8 mouse cellular contexts compared by ENCODE assay signal in genomic region chr9:103761647-103762084, GRCm38 (mm10). TPM values are rescaled to one million over a fixed set of nuclear protein-coding genes. Genes with fewer than 3 reads are reported as not detected.
DNase-seq lines count a peak whose midpoint lies in the region; ATAC-seq lines count a peak whose summit lies in the region.

TSS of gene Tmem108 (minus strand) at chr9:103761837.

- no peak within 1 kb of the TSS for H3K27ac ChIP-seq in intestine, embryonic 16.5 days (ENCODE audit: low read length)

- peak within 1 kb of the TSS; percentile 70 for H3K9ac ChIP-seq in intestine, embryonic 16.5 days (ENCODE audit: low read depth, low read length)

- ATAC-seq in intestine, embryonic 16.5 days, result peak; percentile 97
- peak; percentile 70 for ATAC-seq in megakaryocyte-erythroid progenitor cell, adult 5-6 weeks (replicated peaks; ENCODE audit: low FRiP score, low TSS enrichment, poor library complexity, severe bottlenecking)

- DNase-seq in ZHBTc4 (ENCODE audit: low read depth, low spot score), result peak; percentile 93
- peak; percentile 94 for DNase-seq in embryo, embryonic 10 days (ENCODE audit: low spot score)
- DNase-seq in gastrocnemius, postnatal 4 days (ENCODE audit: low spot score in 2 of 2), result peak; percentile 59 to 78
- peak; percentile 87 to 92 for DNase-seq in left cerebral cortex, postnatal 14 days (ENCODE audit: low spot score in 2 of 2)
- DNase-seq in right cerebral cortex, postnatal 36 days (ENCODE audit: low spot score in 2 of 2), result peak; percentile 87 to 92
- peak; percentile 65 to 77 for DNase-seq in urinary bladder, postnatal 36 days (ENCODE audit: low spot score in 2 of 2)

- intact Hi-C loops in left cerebral cortex, postnatal 14 days (cut with DNase I), result loop anchor here (2.0 kb wide), 2 partner anchors 235 to 271 kb away; no protein-coding TSS in a partner anchor

- H3K4me1 ChIP-seq in intestine, embryonic 16.5 days (ENCODE audit: control insufficient read depth, insufficient read depth, low read length), result peaks cover 6% of the 10 kb centered on the region

- H3K27me3 ChIP-seq in intestine, embryonic 16.5 days (replicated peaks; ENCODE audit: control insufficient read depth, insufficient read depth, low read length), result peaks cover 18% of the 10 kb centered on the region

- under 1% methylated on average over 45 of the region's 51 CpGs for WGBS in intestine, embryonic 16.5 days

- H3K4me2 ChIP-seq in intestine, embryonic 16.5 days (ENCODE audit: low read depth, low read length), result peak within 1 kb of the TSS; percentile 98

- peak within 1 kb of the TSS; percentile 70 for H3K4me3 ChIP-seq in intestine, embryonic 16.5 days (ENCODE audit: low read length)

- no peaks in the 10 kb centered on the region for H3K9me3 ChIP-seq in intestine, embryonic 16.5 days (ENCODE audit: control insufficient read depth, low read length)

- H3K36me3 ChIP-seq in intestine, embryonic 16.5 days (ENCODE audit: control insufficient read depth, insufficient read depth, low read length), result no peaks in the 10 kb centered on the region

RNA-seq across cellular contexts. Expression of gene Tmem108, which starts in this region (rescaled TPM):
- total RNA-seq in gastrocnemius, postnatal 4 days (2021), result under 1 TPM; 0.71 to 0.96 TPM
- polyA plus RNA-seq in intestine, embryonic 16.5 days (2015; fragmentation: Nextera tagmentation; extraction: Ambion mirVana), result 7.2 and 7.3 TPM in 2 replicates
- total RNA-seq in left cerebral cortex, postnatal 14 days (2021), result 10 to 100 TPM; 39.3 to 42.5 TPM
- total RNA-seq in megakaryocyte-erythroid progenitor cell, adult 5-6 weeks (2014; fragmentation: Nextera tagmentation), result 0.74 and 1.3 TPM in 2 replicates
- 0.38 TPM in 1 of 2 replicates, not detected in the other for total RNA-seq in megakaryocyte-erythroid progenitor cell, adult 5-6 weeks (2017)

Comparison
In these comparisons a context has a peak if more than half of its experiments do, and no peak if none do; other contexts are left out.
1. RNA of gene Tmem108 (total RNA-seq): 39.3 to 42.5 TPM in left cerebral cortex, postnatal 14 days; 0.38 to 1.3 TPM in megakaryocyte-erythroid progenitor cell, adult 5-6 weeks and 0.71 to 0.96 TPM in gastrocnemius, postnatal 4 days; every median in the first group is over 10 times any median in the second.
2. Peak in DNase-seq in gastrocnemius, postnatal 4 days; RNA of the gene not detected or under 1 TPM.
3. Peak in every context shown above with its lines, with median percentiles within 50 percentile points of each other: DNase-seq.